Mouse (Mus musculus) spleen, adult 18-20 months (tissue): ENCODE data around the gene Prkab2.

Source experiments
- DNase-seq, 2 experiments: peaks; one replicate each; pipeline ENCODE4 v3.0.0; 2022; ENCODE audit warnings: mixed read lengths in 2 of 2

The Prkab2 gene

GRCm38 (mm10) chr3:97696866-97697265 is 38.9 kb downstream of the Prkab2 start:
- DNase-seq: no peak

GRCm38 (mm10) chr3:97697291-97697690 is 39.3 kb downstream of the Prkab2 start:
- no peak for DNase-seq

- no peak for DNase-seq
Measured at GRCm38 (mm10) chr3:97699061-97699460, 41.1 kb downstream of the Prkab2 start.

DNA sequence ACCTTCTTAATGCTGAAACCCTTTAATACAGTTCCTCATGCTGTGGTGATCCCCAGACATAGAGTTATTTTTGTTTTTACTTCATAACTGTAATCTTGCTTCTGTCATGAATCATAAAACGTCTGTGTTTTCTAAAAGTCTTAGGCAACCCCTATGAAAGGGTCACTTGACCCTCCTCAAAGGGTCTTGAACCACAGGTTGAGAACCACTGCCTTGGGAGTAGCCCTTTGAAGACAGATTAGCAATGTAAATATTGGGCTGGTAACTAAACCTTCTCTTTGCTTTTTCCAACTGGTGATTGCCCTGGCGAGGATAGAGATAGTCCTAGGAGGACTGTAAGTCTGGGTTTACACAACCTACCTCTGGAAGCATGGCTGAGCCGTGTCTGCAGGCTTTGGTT is 43.2 kb downstream of the Prkab2 start:
- DNase-seq: no peak

DNA sequence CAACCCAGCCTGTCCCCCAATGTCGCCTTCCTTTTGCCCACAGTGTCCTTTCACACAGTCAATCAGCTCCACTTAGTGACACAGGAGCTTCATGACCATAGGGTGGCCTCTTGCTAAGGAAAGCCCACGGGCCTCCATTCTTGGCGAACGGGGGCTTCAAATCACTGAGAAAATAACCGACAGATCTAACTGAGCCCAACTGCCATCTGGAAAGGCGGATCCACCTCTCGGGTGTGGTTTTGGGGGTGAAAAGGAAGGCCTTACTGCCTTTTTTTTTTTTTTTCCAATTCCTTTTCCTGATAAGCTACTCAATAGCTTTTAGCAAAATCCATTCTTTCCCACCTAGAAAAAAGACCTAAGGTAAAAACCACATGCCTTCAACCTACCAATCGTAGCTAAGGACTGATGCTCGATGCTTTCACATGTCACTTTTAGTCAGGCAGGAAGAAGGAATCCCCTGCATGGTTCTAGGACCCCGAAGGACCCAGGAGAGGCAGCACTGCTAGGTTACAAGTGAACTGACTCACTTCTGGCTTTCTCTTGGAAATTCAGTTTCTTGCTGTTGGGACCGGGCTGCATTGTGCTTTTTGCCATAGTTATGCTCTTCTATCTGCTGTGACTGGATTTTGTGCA is 44.6 kb downstream of the Prkab2 start:
- no peak for DNase-seq

GRCm38 (mm10) chr3:97705508-97705907 is 47.5 kb downstream of the Prkab2 start:
- no peak for DNase-seq

DNA sequence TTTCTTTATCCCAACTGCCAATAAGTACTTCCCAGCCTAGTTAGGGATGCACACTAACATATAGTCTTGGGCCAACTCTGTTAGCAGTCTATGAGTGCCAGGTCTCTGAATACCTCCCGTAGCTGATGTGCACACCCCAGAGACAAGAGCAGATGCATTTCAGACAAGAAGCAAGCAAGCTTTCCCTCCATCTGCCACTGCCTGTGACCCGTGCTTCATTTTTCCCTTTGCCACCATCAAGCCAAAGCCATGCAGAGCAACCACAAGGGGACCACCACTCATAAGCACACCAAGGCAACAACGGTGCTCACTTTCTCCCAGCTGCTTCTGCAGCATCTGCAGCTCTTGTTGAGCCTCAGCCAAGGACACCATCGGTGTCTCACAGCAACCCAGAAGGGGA is 48.6 kb downstream of the Prkab2 start:
- no peak for DNase-seq

DNA sequence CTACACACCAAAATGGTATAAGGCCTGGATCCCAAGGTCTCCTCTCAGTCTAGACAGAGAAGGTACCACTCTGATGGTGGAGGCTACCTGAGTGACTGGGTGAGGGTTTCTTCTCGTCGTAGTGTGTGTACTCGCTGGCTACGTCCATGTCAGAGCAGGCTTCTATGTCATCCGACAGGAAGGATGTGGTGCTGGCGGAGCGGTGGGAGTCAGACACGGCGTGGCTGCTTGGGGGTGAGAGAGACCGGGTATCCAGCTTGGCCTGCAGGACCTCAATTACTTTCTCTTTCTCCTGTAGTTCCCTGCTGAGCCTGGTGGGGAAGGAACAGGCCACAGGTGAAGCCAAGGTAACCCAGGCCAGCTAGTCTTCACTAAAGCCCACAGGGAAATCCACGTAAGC is 52.1 kb downstream of the Prkab2 start:
- no peak for DNase-seq

- no peak for DNase-seq
Measured at GRCm38 (mm10) chr3:97710881-97711280, 52.9 kb downstream of the Prkab2 start.

- DNase-seq: no peak
Measured at GRCm38 (mm10) chr3:97715922-97716321, 57.9 kb downstream of the Prkab2 start.

- no peak for DNase-seq
Measured at GRCm38 (mm10) chr3:97719116-97719515, 61.1 kb downstream of the Prkab2 start.
